Mouse (Mus musculus) lung, postnatal 0 days (tissue): ENCODE results near the gene Mbnl2. TPM values are rescaled to one million over a fixed set of nuclear protein-coding genes. Genes with fewer than 3 reads are reported as not detected.

Experiments
- ATAC-seq: fragments of 200-750 bp; cut with Nextera tagmentation; 2 replicates; pipeline ENCODE4 v1.8.0; 2017; ENCODE audit warnings: moderate library complexity
- DNase-seq: peaks from one replicate; pipeline ENCODE4 v3.0.0-alpha.2; 2016; ENCODE audit warnings: low spot score
- H3K27ac ChIP-seq: fragments of 300-500 bp; sonication (generic); 2 replicates; pipeline ENCODE4 v1.5.1; 2014; ENCODE audit warnings: antibody characterized with exemption, mild to moderate bottlenecking, low read length, mixed read lengths
- H3K27me3 ChIP-seq: fragments of 300-500 bp; sonication (generic); replicated peaks from 2 replicates; pipeline ENCODE4 v1.6.1; 2014; ENCODE audit warnings: low read length, mixed read lengths; ENCODE audit not compliant: insufficient read depth
- H3K36me3 ChIP-seq: fragments of 300-500 bp; sonication (generic); 2 replicates; pipeline ENCODE4 v1.6.1; 2014; ENCODE audit warnings: low read length, mixed read lengths; ENCODE audit not compliant: insufficient read depth
- H3K4me1 ChIP-seq: fragments of 300-500 bp; sonication (generic); 2 replicates; pipeline ENCODE4 v1.6.1; 2014; ENCODE audit warnings: antibody characterized with exemption, low read depth, low read length, mixed read lengths; ENCODE audit not compliant: insufficient read depth
- H3K4me2 ChIP-seq: fragments of 300-500 bp; sonication (generic); replicated peaks from 2 replicates; pipeline ENCODE4 v1.6.1; 2014; ENCODE audit warnings: low read depth, mild to moderate bottlenecking, low read length, moderate library complexity, mixed read lengths
- H3K4me3 ChIP-seq: fragments of 300-500 bp; sonication (generic); 2 replicates; pipeline ENCODE4 v1.5.1; 2014; ENCODE audit warnings: low read depth, low read length
- H3K9ac ChIP-seq: fragments of 300-500 bp; sonication (generic); replicated peaks from 2 replicates; pipeline ENCODE4 v1.6.1; 2014; ENCODE audit warnings: low read depth, mild to moderate bottlenecking
- H3K9me3 ChIP-seq: fragments of 300-500 bp; sonication (generic); 2 replicates; pipeline ENCODE4 v1.6.1; 2016; ENCODE audit warnings: low read length, mixed read lengths
- CTCF ChIP-seq: IDR thresholded peaks from 2 replicates; pipeline ENCODE4 v1.5.1; 2016; ENCODE audit warnings: antibody characterized with exemption, mild to moderate bottlenecking
- EP300 ChIP-seq: IDR thresholded peaks from 2 replicates; pipeline ENCODE4 v1.6.1; 2016; ENCODE audit warnings: antibody characterized with exemption, mild to moderate bottlenecking, control low read depth
- WGBS: fragments of 180-500 bp; shearing (Covaris S2); extraction: QIAGEN DNeasy Blood & Tissue Kit; methylation state at CpG from one replicate; pipeline ENCODE4 v1.1.7; 2014; 5-methylcytosine and 5-hydroxymethylcytosine counted together
- polyA plus RNA-seq: library from polyadenylated mRNA; unstranded; fragments of >200 nt; fragmentation: Nextera tagmentation; extraction: Ambion mirVana; gene quantifications from 2 replicates; pipeline ENCODE4 v1.2.1, GENCODE M21; 2015

Mbnl2 gene
- polyA plus RNA-seq, 1 experiment from 2014 or later = 171 TPM

DNA sequence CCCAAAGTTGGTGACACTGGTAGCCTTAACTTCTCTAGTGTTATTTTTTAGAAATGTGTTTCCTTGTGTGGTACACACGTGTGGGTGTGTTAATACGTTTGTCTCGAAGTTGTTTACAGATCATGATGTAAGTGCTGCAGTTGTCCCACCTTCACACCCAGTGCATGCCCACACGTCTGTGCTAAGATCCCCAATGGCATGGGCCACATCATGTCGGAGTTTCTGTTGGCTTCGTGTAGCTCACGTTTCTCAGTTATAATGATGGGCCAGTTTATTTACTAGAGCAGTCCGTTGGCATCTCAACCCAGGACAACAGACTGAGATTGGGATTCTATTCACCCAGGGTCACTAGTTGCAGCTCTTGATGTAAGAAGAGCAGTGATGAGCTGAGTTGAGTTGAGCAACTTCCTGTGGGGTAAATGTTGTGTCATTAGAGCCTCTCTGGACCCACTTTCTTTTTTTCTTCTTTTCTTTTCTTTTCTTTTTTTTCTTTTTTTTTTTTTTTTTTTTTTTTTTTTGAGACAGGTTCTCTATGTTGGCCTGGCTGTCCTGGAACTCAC is 205.0 kb downstream of the Mbnl2 start:
- Histone ChIP-seq H3K27me3 (no peaks in the 10 kb centered on the region), H3K4me2 (peak overlapping the region; percentile 72), H3K4me1 (peaks cover 4% of the 10 kb centered on the region; the same call in 1 of the 2 replicates), H3K27ac (no peak overlapping the region), H3K4me3 (peak overlapping the region; percentile 83), H3K36me3 (no peaks in the 10 kb centered on the region; the same call in 1 of the 2 replicates), H3K9me3 (no peaks in the 10 kb centered on the region; the same call in 1 of the 2 replicates), H3K9ac (no peak overlapping the region)
- ATAC-seq = no peak
- WGBS = 52% methylated on average over 8 of the region's 8 CpGs
- DNase-seq = peak; percentile 76
- no peak for TF ChIP-seq EP300
- TF ChIP-seq CTCF = no peak

DNA sequence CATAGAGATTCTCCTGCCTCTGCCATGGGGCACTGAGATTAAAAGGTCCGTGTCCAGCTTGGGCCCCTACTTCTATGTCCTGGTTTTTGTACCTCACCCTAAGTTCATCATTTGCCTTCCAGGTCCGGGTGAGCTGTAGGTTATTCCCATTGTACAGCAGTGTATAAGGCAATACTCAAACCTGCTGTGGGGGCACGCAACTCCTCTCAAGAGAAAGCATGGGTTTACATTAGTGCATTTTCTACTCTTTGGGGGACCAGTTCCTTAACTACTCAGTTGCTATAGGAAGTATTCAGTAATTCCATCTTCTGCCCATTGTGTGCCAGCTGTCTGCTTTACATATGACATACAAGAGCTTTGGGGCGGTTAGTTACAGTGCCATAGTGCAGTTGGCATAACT is 205.5 kb downstream of the Mbnl2 start:
- DNase-seq = no peak
- peak overlapping the region; percentile 72 for H3K4me2 ChIP-seq

More for the DNA sequence above, 205.5 kb downstream of the Mbnl2 start:
- no peak for TF ChIP-seq CTCF
- no peak for TF ChIP-seq EP300
- Histone ChIP-seq H3K36me3 (no peaks in the 10 kb centered on the region; the same call in 1 of the 2 replicates), H3K4me3 (peak overlapping the region; percentile 83; the same call in 1 of the 2 replicates), H3K4me1 (peaks cover 4% of the 10 kb centered on the region; the same call in 1 of the 2 replicates), H3K9ac (no peak overlapping the region), H3K27me3 (no peaks in the 10 kb centered on the region), H3K9me3 (no peaks in the 10 kb centered on the region; the same call in 1 of the 2 replicates), H3K27ac (no peak overlapping the region)
- no peak for ATAC-seq
- 92% methylated on average over 4 of the region's 4 CpGs for WGBS

Other genes with a start within 250 kb of the Mbnl2 start
- not detected in 2 replicates for gene Oxgr1, start 233.2 kb upstream of the Mbnl2 start, polyA plus RNA-seq
- gene Rap2a, start 202.8 kb downstream of the Mbnl2 start, polyA plus RNA-seq = 48.4 and 62.8 TPM in 2 replicates